Mouse (Mus musculus): ENCODE results near the gene Arid3b. TPM values are rescaled to one million over a fixed set of nuclear protein-coding genes. Genes with fewer than 3 reads are reported as not detected.

The Arid3b gene
- polyA plus RNA-seq, 1 experiment, result 52.9 TPM

GRCm38 (mm10) chr9:57789733-57790132 is 46.9 kb downstream of the Arid3b start:
- H3K27ac ChIP-seq (ENCODE audit: control insufficient read depth, insufficient read depth, low read depth, low read length, poor library complexity), result no peak overlapping the region
- whole genome bisulfite sequencing, result 7% methylated on average over 3 of the region's 3 CpGs
- H3K4me1 ChIP-seq (ENCODE audit: control insufficient read depth, insufficient read depth, low read length), result peaks cover 3% of the 10 kb centered on the region; the same call in 1 of the 2 replicates
- no peak for TF ChIP-seq CTCF (IDR thresholded peaks at IDR 0.05; ENCODE audit: control insufficient read depth, insufficient read depth, low read length)
- H3K4me3 ChIP-seq (replicated peaks; ENCODE audit: control insufficient read depth, low read depth, low read length), result no peak overlapping the region

GRCm38 (mm10) chr9:57782656-57783055 is 53.9 kb downstream of the Arid3b start:
- no peak overlapping the region for H3K4me3 ChIP-seq (replicated peaks; ENCODE audit: control insufficient read depth, low read depth, low read length)
- WGBS, result 76% methylated on average over 3 of the region's 3 CpGs
- H3K4me1 ChIP-seq (ENCODE audit: control insufficient read depth, insufficient read depth, low read length), result peaks cover 3% of the 10 kb centered on the region; the same call in 1 of the 2 replicates
- no peak overlapping the region for H3K27ac ChIP-seq (ENCODE audit: control insufficient read depth, insufficient read depth, low read depth, low read length, poor library complexity)
- TF ChIP-seq POLR2A (IDR thresholded peaks at IDR 0.05; ENCODE audit: borderline replicate concordance, control insufficient read depth, low read depth, low read length) (no peak), CTCF (IDR thresholded peaks at IDR 0.05; ENCODE audit: control insufficient read depth, insufficient read depth, low read length) (no peak)

- TF ChIP-seq CTCF (IDR thresholded peaks at IDR 0.05; ENCODE audit: control insufficient read depth, insufficient read depth, low read length) (no peak), POLR2A (IDR thresholded peaks at IDR 0.05; ENCODE audit: borderline replicate concordance, control insufficient read depth, low read depth, low read length) (no peak)
- H3K4me1 ChIP-seq (ENCODE audit: control insufficient read depth, insufficient read depth, low read length), result no peaks in the 10 kb centered on the region; the same call in 1 of the 2 replicates
- H3K4me3 ChIP-seq (replicated peaks; ENCODE audit: control insufficient read depth, low read depth, low read length), result no peak overlapping the region
- WGBS, result 66% methylated on average over 4 of the region's 4 CpGs
- H3K27ac ChIP-seq (ENCODE audit: control insufficient read depth, insufficient read depth, low read depth, low read length, poor library complexity), result no peak overlapping the region
Measured at GRCm38 (mm10) chr9:57775736-57776135, 60.9 kb downstream of the Arid3b start.

- Histone ChIP-seq H3K4me1 (ENCODE audit: control insufficient read depth, insufficient read depth, low read length) (no peaks in the 10 kb centered on the region; the same call in 1 of the 2 replicates), H3K4me3 (replicated peaks; ENCODE audit: control insufficient read depth, low read depth, low read length) (no peak overlapping the region), H3K27ac (ENCODE audit: control insufficient read depth, insufficient read depth, low read depth, low read length, poor library complexity) (no peak overlapping the region; the same call in 1 of the 2 replicates)
- 55% methylated on average over 5 of the region's 5 CpGs for WGBS
- TF ChIP-seq POLR2A (IDR thresholded peaks at IDR 0.05; ENCODE audit: borderline replicate concordance, control insufficient read depth, low read depth, low read length) (no peak), CTCF (IDR thresholded peaks at IDR 0.05; ENCODE audit: control insufficient read depth, insufficient read depth, low read length) (no peak)
Measured at GRCm38 (mm10) chr9:57775026-57775425, 61.6 kb downstream of the Arid3b start.

GRCm38 (mm10) chr9:57774168-57774567 is 62.4 kb downstream of the Arid3b start:
- no peak for TF ChIP-seq POLR2A (IDR thresholded peaks at IDR 0.05; ENCODE audit: borderline replicate concordance, control insufficient read depth, low read depth, low read length)
- TF ChIP-seq CTCF (IDR thresholded peaks at IDR 0.05; ENCODE audit: control insufficient read depth, insufficient read depth, low read length), result no peak
- no peak overlapping the region for H3K4me3 ChIP-seq (replicated peaks; ENCODE audit: control insufficient read depth, low read depth, low read length)
- no peak overlapping the region for H3K27ac ChIP-seq (ENCODE audit: control insufficient read depth, insufficient read depth, low read depth, low read length, poor library complexity)
- no peaks in the 10 kb centered on the region; the same call in 1 of the 2 replicates for H3K4me1 ChIP-seq (ENCODE audit: control insufficient read depth, insufficient read depth, low read length)
- 4% methylated on average over 1 of the region's 1 CpGs for WGBS

- H3K4me1 ChIP-seq (ENCODE audit: control insufficient read depth, insufficient read depth, low read length), result no peaks in the 10 kb centered on the region; the same call in 1 of the 2 replicates
- 75% methylated on average over 3 of the region's 3 CpGs for WGBS
- no peak for TF ChIP-seq POLR2A (IDR thresholded peaks at IDR 0.05; ENCODE audit: borderline replicate concordance, control insufficient read depth, low read depth, low read length)
- TF ChIP-seq CTCF (IDR thresholded peaks at IDR 0.05; ENCODE audit: control insufficient read depth, insufficient read depth, low read length), result no peak
- no peak overlapping the region for H3K27ac ChIP-seq (ENCODE audit: control insufficient read depth, insufficient read depth, low read depth, low read length, poor library complexity)
- no peak overlapping the region for H3K4me3 ChIP-seq (replicated peaks; ENCODE audit: control insufficient read depth, low read depth, low read length)
Measured at GRCm38 (mm10) chr9:57773754-57774153, 62.8 kb downstream of the Arid3b start.

- TF ChIP-seq POLR2A (IDR thresholded peaks at IDR 0.05; ENCODE audit: borderline replicate concordance, control insufficient read depth, low read depth, low read length) (no peak), CTCF (IDR thresholded peaks at IDR 0.05; ENCODE audit: control insufficient read depth, insufficient read depth, low read length) (no peak)
- 87% methylated on average over 2 of the region's 2 CpGs for WGBS
- Histone ChIP-seq H3K4me1 (ENCODE audit: control insufficient read depth, insufficient read depth, low read length) (peaks cover 3% of the 10 kb centered on the region; the same call in 1 of the 2 replicates), H3K27ac (ENCODE audit: control insufficient read depth, insufficient read depth, low read depth, low read length, poor library complexity) (peak overlapping the region; percentile 66), H3K4me3 (replicated peaks; ENCODE audit: control insufficient read depth, low read depth, low read length) (no peak overlapping the region)
Measured at GRCm38 (mm10) chr9:57770836-57771235, 65.8 kb downstream of the Arid3b start.

- peaks cover 3% of the 10 kb centered on the region; the same call in 1 of the 2 replicates for H3K4me1 ChIP-seq (ENCODE audit: control insufficient read depth, insufficient read depth, low read length)
- WGBS, result 55% methylated on average over 1 of the region's 1 CpGs
Measured at GRCm38 (mm10) chr9:57770214-57770613, 66.4 kb downstream of the Arid3b start.

More at GRCm38 (mm10) chr9:57770214-57770613, 66.4 kb downstream of the Arid3b start:
- no peak overlapping the region for H3K4me3 ChIP-seq (replicated peaks; ENCODE audit: control insufficient read depth, low read depth, low read length)
- peak overlapping the region; percentile 92 for H3K27ac ChIP-seq (ENCODE audit: control insufficient read depth, insufficient read depth, low read depth, low read length, poor library complexity)
- TF ChIP-seq POLR2A (IDR thresholded peaks at IDR 0.05; ENCODE audit: borderline replicate concordance, control insufficient read depth, low read depth, low read length) (no peak), CTCF (IDR thresholded peaks at IDR 0.05; ENCODE audit: control insufficient read depth, insufficient read depth, low read length) (no peak)
